Comparison of ENCODE assay signal across 9 mouse cellular contexts in genomic region chr2:154410355-154410754, GRCm38 (mm10). TPM values are rescaled to one million over a fixed set of nuclear protein-coding genes. Genes with fewer than 3 reads are reported as not detected.
DNase-seq lines count a peak whose midpoint lies in the region; ATAC-seq and TF ChIP-seq lines count a peak whose summit lies in the region.
"Had no signal": no experiment of that assay in that cellular context is flagged by ENCODE, and none has a peak within 500 bp of the region (broad histone marks: within the 10 kb centered on the region; RNA-seq: fewer than 3 reads in every experiment).

No protein-coding gene starts in this region.

- peak; percentile 34 for TF ChIP-seq CTCF in heart, adult 2 months (IDR thresholded peaks at IDR 0.05)

- intact Hi-C loops in heart, adult 2 months (cut with DNase I), result loop anchor here (2.0 kb wide), 1 partner anchor 532 kb away; no protein-coding TSS in a partner anchor

- DNase-seq in heart, adult 2 months, result peak; percentile 59 to 70
- DNase-seq in heart, embryonic 10.5 days (ENCODE audit: low spot score), result no peak
- DNase-seq in adipocyte (ENCODE audit: low spot score), result peak; percentile 97
- peak; percentile 66 for DNase-seq in heart, adult 8-10 months (ENCODE audit: low spot score)
- DNase-seq in lung, postnatal 25 days (ENCODE audit: low spot score), result peak; percentile 12
- no peak for DNase-seq in urinary bladder, postnatal 10 days (ENCODE audit: low spot score)
- DNase-seq: cerebellum, postnatal 36 days had no signal

- no peak overlapping the region for H3K4me3 ChIP-seq in heart, adult 2 months
- H3K4me3 ChIP-seq in heart, embryonic 10.5 days, result no peak overlapping the region
- no peak overlapping the region for H3K4me3 ChIP-seq in kidney, embryonic 15.5 days (replicated peaks)

- no peaks in the 10 kb centered on the region for H3K79me2 ChIP-seq in heart, adult 2 months (replicated peaks; ENCODE audit: control insufficient read depth, insufficient read depth, low read length)

- no peak for ATAC-seq in kidney, embryonic 15.5 days (replicated peaks; ENCODE audit: low FRiP score)
- no peak for ATAC-seq in CD4-positive, CD25-positive, alpha-beta regulatory T cell, adult 4 months

- 19% methylated on average over 2 of the region's 2 CpGs for WGBS in heart, adult 2 months
- 71% methylated on average over 2 of the region's 2 CpGs for WGBS in heart, embryonic 10.5 days
- 69% methylated on average over 2 of the region's 2 CpGs for WGBS in kidney, embryonic 15.5 days

- no peaks in the 10 kb centered on the region for H3K27me3 ChIP-seq in heart, adult 2 months (ENCODE audit: control insufficient read depth, insufficient read depth, low read length)
- peaks cover 11% of the 10 kb centered on the region; the same call in 1 of the 2 replicates for H3K27me3 ChIP-seq in heart, embryonic 10.5 days (ENCODE audit: insufficient read depth, poor library complexity, severe bottlenecking)
- peaks cover 10% of the 10 kb centered on the region; the same call in 1 of the 2 replicates for H3K27me3 ChIP-seq in kidney, embryonic 15.5 days

- no peak for TF ChIP-seq POLR2A in heart, adult 2 months (IDR thresholded peaks at IDR 0.05; ENCODE audit: insufficient read depth, low read depth, low read length)

- TF ChIP-seq EP300 in heart, adult 2 months (IDR thresholded peaks at IDR 0.05; ENCODE audit: insufficient read depth, low read depth, low read length), result no peak

- H3K9ac ChIP-seq in heart, adult 2 months (ENCODE audit: low read depth, low read length), result no peak overlapping the region
- no peak overlapping the region for H3K9ac ChIP-seq in kidney, embryonic 15.5 days

- H3K9me3 ChIP-seq in heart, embryonic 10.5 days, result no peaks in the 10 kb centered on the region
- H3K9me3 ChIP-seq in kidney, embryonic 15.5 days (replicated peaks), result no peaks in the 10 kb centered on the region

- H3K27ac ChIP-seq in heart, adult 2 months, result no peak overlapping the region; the same call in 1 of the 2 replicates
- H3K27ac ChIP-seq in heart, embryonic 10.5 days, result no peak overlapping the region
- no peak overlapping the region for H3K27ac ChIP-seq in kidney, embryonic 15.5 days

- no peak overlapping the region for H3K4me2 ChIP-seq in kidney, embryonic 15.5 days

- no peaks in the 10 kb centered on the region for H3K36me3 ChIP-seq in heart, adult 2 months (ENCODE audit: control insufficient read depth, insufficient read depth, low read length)
- no peaks in the 10 kb centered on the region for H3K36me3 ChIP-seq in heart, embryonic 10.5 days
- no peaks in the 10 kb centered on the region for H3K36me3 ChIP-seq in kidney, embryonic 15.5 days

- H3K4me1 ChIP-seq in heart, adult 2 months (ENCODE audit: control insufficient read depth, insufficient read depth, low read length), result peaks cover 6% of the 10 kb centered on the region
- H3K4me1 ChIP-seq in heart, embryonic 10.5 days, result peaks cover 27% of the 10 kb centered on the region; the same call in 1 of the 2 replicates
- peaks cover 15% of the 10 kb centered on the region; the same call in 1 of the 2 replicates for H3K4me1 ChIP-seq in kidney, embryonic 15.5 days

RNA-seq across cellular contexts. Expression of gene Snta1, which starts 2.5 kb away (rescaled TPM):
- total RNA-seq in heart, adult 2 months (2021), result 10 to 100 TPM; 73.6 to 95.0 TPM
- polyA plus RNA-seq in heart, adult 2 months (2012; rRNA removed), result 64.8 and 66.0 TPM in 2 replicates
- 28.1 and 42.0 TPM in 2 replicates for polyA plus RNA-seq in heart, embryonic 10.5 days (2016; fragmentation: Nextera tagmentation; extraction: Ambion mirVana)
- 10 to 100 TPM; 69.1 to 74.1 (median 72.8) TPM for total RNA-seq in heart, adult 8-10 months (2022)
- 12.0 and 12.7 TPM in 2 replicates for polyA plus RNA-seq in kidney, embryonic 15.5 days (2015; fragmentation: Nextera tagmentation; extraction: Ambion mirVana)
- polyA plus RNA-seq in CD4-positive, CD25-positive, alpha-beta regulatory T cell, adult 4 months (2017; shearing (Covaris generic)), result not detected

RNA-seq across cellular contexts. Expression of gene Cbfa2t2, which starts 25.9 kb away (rescaled TPM):
- 10 to 100 TPM; 15.6 to 17.3 TPM for total RNA-seq in heart, adult 2 months (2021)
- 7.8 and 14.4 TPM in 2 replicates for polyA plus RNA-seq in heart, adult 2 months (2012; rRNA removed)
- 37.3 and 44.6 TPM in 2 replicates for polyA plus RNA-seq in heart, embryonic 10.5 days (2016; fragmentation: Nextera tagmentation; extraction: Ambion mirVana)
- 10 to 100 TPM; 11.6 to 22.2 (median 16.0) TPM for total RNA-seq in heart, adult 8-10 months (2022)
- polyA plus RNA-seq in kidney, embryonic 15.5 days (2015; fragmentation: Nextera tagmentation; extraction: Ambion mirVana), result 38.8 and 46.0 TPM in 2 replicates
- 10 to 100 TPM; 22.9 to 33.0 TPM for polyA plus RNA-seq in CD4-positive, CD25-positive, alpha-beta regulatory T cell, adult 4 months (2017; shearing (Covaris generic))

RNA-seq across cellular contexts. Expression of gene Cdk5rap1, which starts 37.5 kb away (rescaled TPM):
- 10 to 100 TPM; 20.1 to 20.2 TPM for total RNA-seq in heart, adult 2 months (2021)
- polyA plus RNA-seq in heart, adult 2 months (2012; rRNA removed), result 10.5 and 21.1 TPM in 2 replicates
- polyA plus RNA-seq in heart, embryonic 10.5 days (2016; fragmentation: Nextera tagmentation; extraction: Ambion mirVana), result 15.7 and 18.7 TPM in 2 replicates
- 10 to 100 TPM; 17.0 to 21.7 (median 20.5) TPM for total RNA-seq in heart, adult 8-10 months (2022)
- 19.0 and 20.4 TPM in 2 replicates for polyA plus RNA-seq in kidney, embryonic 15.5 days (2015; fragmentation: Nextera tagmentation; extraction: Ambion mirVana)
- polyA plus RNA-seq in CD4-positive, CD25-positive, alpha-beta regulatory T cell, adult 4 months (2017; shearing (Covaris generic)), result 10 to 100 TPM; 24.4 to 38.9 TPM

Comparison
In these comparisons a context has a peak if more than half of its experiments do, and no peak if none do; other contexts are left out.
1. DNase-seq: peak in heart, adult 2 months (2 of 2), adipocyte (single experiment), heart, adult 8-10 months (single experiment) and lung, postnatal 25 days (single experiment); none in heart, embryonic 10.5 days (single experiment) and urinary bladder, postnatal 10 days (single experiment).
2. RNA of gene Snta1, which starts 2.5 kb away (polyA plus RNA-seq): 64.8 to 66.0 TPM in heart, adult 2 months, 28.1 to 42.0 TPM in heart, embryonic 10.5 days and 12.0 to 12.7 TPM in kidney, embryonic 15.5 days; not detected in CD4-positive, CD25-positive, alpha-beta regulatory T cell, adult 4 months; every median in the first group is over 10 times any median in the second.